Mouse (Mus musculus): Measurements from ENCODE around the gene 9430097D07Rik.

Gene 9430097D07Rik

DNA sequence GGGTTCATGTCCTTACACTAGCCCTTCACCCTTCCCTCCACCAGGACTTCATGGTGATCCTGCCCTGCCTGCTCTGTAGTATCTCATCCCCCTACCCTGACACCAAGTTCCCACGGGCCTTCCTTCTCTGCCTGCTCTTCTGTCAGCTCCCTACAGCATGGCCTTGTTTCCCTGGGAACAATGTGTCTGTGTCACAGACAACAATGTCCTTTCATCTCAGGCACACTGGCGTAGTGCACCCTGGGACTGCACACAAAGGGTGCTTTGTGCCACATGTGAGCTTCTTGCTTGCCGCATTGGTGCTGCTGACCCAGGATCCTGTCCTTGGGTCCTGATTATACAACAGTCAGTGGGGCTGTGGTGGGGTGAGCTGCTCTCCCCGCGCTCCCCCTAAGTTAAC is 15.9 kb downstream of the 9430097D07Rik start:
- DNase-seq (ENCODE audit: low spot score) = no peak

DNA sequence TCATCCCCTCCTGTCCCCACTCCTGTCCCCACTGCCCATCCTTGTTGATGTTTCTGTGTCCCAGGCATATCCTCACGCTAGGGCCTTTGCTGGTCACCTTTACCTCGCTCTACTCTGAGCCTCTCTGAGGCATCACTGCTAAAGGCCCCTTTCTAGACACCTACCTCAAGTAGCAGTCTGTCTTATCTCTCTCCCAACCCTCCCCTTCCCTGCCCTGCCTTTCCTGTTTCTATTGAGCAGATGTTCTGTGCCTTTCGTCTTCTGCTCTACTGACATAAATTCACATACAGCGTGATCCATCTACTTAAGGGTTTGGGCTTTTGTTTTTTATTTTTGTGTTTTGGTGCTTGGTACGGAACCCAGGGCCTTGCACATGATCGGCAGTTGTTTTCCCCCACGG is 19.5 kb downstream of the 9430097D07Rik start:
- no peak for DNase-seq (ENCODE audit: low spot score)

DNA sequence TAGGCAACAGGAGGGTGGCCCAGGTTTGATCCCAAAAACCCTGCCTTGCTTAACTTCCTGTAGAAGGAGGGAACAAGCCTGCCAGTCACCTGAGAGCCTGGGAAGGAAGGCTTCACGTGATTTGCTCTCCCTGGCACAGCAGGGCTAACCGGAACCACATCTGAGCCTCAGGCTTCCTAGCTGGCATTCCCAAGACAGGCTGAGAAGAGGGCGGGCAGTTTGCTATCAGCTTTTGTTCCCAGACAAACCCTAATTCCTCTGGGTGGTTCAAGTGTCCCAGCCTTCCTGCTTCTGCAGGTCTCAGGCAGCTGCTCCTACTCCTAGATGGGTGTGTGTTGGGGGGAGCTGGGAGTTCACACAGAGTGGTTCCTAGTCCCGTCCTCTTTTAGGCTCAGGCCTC is 20.0 kb downstream of the 9430097D07Rik start:
- DNase-seq (ENCODE audit: low spot score) = no peak

DNA sequence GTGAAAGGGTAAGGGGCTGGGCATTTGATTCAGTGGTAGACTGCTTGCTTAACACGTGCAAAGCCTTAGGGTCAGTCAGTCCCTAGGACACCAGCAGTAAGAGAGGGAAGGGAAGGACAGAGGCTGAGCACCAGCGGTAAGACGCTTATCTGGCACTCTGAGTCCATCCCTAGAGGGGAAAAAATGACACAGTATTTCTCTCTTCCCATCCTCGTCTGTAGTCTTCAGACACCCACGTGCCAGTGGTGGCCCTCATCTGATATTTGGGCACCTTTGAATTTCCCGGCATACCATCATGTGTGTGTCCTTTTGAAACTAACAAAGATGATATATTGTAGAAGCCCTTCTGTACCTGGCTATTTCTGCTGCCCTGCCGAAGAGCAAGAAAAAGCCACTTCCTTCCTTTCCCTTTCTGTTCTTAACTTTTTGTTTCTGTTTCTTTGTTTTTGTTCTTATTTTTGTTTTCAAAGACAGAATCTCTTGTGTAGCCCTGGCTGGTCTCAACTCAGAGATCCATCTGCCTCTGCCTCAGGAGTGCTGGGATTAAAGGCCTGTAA is 21.8 kb downstream of the 9430097D07Rik start:
- DNase-seq (ENCODE audit: low spot score) = no peak

DNA sequence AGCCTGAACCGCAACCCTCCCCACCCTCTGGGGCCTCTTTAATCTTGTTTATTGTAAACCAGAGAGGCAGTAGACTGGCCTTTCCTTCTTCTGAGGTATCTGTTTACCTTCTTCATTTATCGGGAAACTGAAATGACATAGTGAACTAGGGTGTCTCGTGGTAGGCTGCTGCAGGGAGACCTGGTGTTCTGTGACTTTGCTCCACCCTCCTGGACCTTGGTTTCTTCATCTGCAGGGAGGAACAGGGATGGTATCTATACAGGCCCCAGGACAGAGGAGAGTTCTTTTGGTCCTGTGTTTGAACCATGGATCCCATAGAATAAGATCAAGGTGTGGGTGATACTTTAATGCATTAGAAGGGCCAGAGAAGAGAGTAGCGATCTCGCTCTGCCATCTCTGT is 24.2 kb downstream of the 9430097D07Rik start:
- no peak for DNase-seq (ENCODE audit: low spot score)

DNA sequence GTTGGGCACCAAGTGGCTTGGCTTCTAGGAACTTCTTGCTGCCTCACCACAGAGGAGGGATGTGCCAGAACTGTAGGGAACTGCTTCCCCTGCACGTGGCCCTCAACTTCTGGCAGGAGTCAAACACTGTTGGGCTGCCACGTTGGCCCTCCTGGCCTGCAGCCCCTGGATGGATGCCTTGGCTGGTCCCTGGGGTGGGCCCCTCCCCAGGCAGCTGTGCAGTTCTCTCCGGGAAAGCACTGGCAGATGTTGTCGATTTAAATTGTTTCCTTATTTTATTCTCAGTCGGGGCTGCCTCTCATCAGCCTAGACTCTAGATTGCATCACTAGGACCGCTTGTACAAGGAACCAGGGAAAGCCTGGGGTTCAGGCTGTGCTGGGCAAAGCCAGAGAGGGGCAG is 25.7 kb downstream of the 9430097D07Rik start:
- no peak for DNase-seq (ENCODE audit: low spot score)

DNA sequence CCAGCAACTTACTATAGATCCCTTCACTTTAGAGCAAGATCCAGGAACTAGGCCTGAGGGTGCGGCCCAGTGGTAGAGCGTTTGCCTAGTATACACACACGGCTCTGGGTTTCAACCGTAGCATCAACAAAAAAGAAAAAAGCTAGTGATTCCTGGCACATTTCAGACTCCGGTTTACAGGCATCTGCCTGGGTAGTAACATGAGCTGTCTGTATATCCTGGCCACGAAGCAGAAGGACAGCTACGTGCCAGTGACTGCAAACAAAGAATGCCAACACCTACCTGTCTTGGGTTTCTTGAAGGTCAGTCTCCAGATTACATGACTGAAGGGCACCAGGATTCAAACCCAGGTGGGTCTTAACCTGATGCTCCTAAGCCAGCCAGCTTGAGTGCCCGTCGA is 26.3 kb downstream of the 9430097D07Rik start:
- DNase-seq (ENCODE audit: low spot score) = no peak

DNA sequence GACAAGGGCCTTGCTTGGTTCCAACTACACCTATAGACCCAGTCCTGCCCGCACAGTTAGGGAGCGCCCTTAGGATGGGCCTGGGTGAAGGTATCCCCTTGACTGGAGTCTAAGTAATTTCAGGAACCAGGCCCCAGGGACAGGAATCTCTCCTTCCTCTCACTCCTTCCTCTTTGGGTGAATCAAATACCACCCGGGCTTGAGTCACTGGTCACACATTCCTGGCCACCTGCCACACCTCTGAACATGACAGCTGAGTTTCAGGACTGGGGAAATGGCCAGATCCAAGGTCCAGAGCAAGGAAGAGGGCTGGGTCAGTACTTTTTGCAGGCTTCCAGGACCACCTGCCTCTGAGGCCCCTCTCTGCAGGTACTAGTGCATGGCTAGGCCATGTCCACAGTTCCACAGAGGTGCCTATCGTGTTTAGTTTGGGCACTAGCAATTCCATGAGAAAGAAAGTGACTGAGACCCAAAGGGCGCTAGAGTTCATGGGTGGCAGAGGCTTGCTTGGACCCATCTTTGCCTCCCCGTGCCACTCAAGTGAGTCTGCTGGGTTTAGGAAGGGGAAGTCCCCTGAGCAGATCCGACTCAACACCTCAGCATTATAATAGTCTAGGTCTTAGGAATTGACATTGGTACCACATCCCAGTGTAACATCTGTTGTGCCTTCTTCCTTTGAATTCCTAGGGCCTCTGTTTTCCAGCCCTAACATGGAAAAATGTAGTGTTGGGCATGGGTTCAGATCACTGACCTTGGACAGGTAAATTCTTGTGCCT is 27.3 kb downstream of the 9430097D07Rik start:
- DNase-seq (ENCODE audit: low spot score) = no peak

DNA sequence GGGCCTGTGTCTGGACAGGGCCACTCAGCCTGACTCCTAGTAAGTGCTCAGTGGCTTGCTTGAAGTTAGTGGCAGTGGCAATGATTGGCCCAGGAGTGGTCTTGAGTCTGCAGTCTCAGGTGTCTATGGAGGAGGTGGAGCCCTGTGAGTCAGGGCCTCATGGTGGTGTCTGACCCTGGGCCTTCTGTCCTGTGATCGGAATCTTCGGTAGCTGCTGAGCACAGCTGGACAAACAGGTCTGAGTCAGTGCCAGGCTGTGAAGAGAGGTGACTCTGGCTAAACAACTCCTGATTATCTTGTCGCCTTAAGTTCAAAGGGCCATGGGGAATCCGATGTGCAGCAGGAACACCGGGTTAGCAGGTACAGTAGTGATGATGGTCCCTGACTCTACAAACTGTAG is 28.1 kb downstream of the 9430097D07Rik start:
- DNase-seq (ENCODE audit: low spot score) = no peak

DNA sequence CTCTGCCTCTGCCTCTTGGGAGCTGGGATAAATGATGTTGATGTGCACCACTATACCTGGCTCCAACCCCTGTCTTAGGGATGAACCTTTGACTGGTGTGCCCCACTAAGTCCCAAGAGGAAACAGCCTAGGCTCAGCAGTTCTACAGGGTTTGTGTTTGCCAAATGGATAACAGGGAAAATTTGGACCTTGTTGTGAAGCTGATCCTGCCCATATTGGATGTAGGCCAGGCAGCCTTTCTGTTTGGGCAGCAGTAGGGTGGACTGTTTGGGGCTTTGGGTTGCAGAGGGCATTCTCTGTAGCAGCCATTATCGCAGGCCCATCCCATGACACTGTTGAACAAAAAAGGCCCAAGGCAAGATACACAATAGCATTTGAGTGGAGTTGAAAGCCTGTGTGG is 28.5 kb downstream of the 9430097D07Rik start:
- no peak for DNase-seq (ENCODE audit: low spot score)

DNA sequence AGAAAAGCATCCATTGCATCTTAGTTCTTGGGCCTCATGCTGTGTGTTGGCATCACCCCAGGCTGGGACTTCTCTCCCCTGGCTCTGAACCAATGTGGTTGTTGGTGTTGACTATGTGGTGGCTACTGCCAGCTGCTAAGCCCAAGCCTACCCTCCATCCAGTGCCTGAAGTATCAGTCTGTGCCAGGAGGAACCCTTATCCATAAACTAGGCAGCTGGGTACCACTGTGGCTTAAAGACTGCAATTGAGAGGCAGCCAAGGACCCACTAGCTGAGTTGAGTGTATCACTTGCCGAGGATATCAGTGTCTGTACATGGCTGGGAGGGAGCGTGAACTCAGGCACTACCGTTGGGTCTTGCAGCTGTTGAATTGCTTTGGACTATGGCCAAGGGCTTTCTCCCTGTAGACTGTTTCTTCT is 32.4 kb downstream of the 9430097D07Rik start:
- no peak for DNase-seq (ENCODE audit: low spot score)

DNA sequence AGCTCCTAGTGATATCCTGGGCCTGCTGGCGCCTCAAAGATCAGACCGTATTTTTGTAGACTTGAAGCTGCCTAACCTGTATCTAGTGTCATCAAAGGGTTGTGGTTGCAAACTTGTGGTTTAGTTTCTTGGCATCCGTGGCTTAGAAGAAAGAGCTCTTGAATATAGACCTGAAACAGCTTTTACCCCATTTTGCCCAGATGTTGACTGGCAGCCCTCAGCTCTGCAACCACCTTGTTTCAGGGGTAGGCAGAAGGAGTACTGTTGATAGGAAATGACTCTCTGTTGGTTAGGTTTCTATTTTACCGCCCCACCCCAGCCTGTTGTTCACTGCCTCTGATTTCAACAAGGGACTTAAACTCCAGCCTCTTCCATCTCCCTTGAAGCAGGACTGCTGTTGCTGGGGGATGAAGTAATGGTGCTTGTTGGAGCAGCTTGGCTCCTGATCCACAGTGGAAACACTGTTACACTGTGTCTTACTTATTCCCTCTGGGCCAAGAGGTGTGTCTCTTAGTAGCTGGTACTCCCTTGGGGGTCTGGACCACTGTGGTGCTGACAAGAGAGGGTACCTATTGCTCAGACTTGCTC is 33.4 kb downstream of the 9430097D07Rik start:
- DNase-seq (ENCODE audit: low spot score) = no peak

DNA sequence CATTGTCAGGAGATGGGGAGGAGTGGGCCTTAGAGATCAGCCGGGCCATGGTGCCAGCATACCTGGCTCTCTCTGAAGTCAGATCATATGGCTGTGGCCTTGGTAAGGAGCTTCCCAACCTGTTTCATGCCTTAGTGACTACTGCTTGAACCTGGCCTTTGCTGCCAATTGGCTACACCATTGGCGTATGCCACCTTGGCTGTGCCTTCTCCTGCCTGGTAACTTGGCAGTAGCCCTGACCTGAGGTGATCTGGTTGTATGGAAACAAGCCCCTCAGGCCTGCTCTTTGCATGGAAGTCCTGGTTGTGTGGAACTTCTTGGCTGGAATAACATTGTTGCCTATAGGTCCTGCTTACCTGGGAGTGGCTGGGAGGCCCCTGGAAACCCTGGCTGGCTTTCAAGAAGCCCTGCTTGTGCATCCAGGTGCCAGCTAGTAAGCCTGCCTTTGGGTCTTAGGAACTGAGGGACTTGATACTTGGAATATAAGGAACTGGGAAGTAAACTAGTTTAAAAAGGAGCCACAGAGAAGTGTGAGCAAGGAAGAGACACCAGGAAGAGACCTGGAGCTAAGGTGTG is 34.1 kb downstream of the 9430097D07Rik start:
- DNase-seq (ENCODE audit: low spot score) = no peak

DNA sequence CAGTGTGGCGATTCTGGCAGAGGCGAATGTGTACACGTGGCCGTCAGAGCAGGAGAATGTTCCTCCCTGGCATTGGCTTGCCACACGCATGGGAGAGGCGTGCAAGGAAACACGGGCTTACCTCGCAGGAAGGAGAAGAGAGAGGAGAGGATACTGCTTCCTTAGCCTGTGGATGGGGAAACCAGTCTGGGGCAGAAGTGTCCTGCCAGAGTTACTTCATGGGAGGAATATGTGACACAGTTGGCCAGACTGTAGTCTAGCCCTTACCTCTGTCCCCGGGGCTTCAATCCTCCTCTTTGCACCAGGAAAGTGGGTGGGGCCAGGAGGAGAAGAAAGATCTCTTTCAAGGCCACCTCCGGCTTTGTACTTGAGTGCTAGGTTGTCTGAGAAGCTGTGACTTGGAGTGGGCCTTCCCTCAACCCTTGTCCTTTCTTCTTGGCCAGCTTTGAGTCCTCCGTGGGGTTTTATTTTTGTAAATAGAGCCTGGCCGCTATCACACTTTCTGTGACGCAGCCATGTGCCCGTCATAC is 36.0 kb downstream of the 9430097D07Rik start:
- DNase-seq (ENCODE audit: low spot score) = no peak

DNA sequence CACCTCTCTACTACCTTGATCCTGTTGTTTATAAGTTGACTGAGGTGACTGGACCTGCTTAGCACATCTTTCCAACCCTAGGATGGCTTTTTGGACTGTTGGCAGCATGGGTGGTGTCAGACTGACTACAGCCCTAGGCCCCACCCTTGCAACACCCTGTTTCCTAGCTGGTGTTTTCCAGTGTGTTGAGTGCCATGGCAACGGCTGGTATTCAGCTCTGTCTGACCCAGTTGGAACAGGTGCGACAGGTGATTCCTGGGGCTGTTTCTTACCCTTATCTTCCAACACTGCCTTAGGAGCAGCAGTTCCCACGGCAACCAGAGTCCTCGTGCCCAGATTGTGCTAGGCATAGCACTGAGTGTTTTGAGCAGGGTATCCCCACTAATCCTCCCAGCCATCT is 37.0 kb downstream of the 9430097D07Rik start:
- DNase-seq (ENCODE audit: low spot score) = no peak

DNA sequence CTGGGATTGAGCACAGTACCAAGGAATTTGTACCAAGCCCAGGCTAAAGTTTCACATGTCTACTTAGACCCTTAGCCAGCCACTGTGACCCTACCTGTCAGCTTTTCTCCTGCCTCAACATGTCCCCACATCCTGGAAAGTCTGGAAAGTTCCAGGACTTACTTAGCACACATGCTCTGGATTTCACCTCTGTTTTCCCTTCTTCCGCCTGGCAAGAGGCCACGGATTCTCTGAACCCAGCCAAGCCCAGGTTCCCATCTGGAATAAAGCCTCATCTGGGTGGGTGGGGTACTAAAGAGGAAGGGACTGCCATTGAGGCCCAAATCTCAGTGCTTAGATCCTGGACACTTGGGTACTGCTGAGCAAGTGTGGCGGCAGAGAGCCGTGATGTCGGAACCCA is 37.5 kb downstream of the 9430097D07Rik start:
- no peak for DNase-seq (ENCODE audit: low spot score)

DNA sequence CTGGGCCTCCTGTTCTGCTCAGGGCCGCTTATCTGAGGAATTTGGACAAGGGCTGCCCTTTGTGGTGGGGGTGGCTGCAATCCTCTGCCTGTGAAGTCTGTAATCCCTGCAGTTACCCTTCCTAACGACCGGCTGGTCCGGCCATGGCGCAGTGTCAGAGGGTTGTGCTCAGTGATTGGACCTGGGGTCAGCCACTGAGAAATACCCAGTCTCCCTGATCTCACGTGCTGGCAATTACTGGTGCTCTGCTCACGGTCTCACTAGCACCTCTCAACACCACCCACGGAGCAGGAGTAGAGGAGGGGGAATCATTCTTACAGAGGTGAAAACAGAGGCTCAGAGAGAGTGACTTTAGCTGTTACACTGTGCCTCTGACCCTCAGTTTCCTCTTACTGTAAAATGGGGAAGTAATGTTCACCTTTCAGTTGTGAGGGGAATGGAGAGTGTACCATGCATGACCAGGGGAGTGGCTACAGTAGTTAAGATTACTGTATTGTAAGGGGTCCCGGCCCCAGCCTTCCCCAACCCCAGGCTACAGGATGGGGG is 38.1 kb downstream of the 9430097D07Rik start:
- no peak for DNase-seq (ENCODE audit: low spot score)

DNA sequence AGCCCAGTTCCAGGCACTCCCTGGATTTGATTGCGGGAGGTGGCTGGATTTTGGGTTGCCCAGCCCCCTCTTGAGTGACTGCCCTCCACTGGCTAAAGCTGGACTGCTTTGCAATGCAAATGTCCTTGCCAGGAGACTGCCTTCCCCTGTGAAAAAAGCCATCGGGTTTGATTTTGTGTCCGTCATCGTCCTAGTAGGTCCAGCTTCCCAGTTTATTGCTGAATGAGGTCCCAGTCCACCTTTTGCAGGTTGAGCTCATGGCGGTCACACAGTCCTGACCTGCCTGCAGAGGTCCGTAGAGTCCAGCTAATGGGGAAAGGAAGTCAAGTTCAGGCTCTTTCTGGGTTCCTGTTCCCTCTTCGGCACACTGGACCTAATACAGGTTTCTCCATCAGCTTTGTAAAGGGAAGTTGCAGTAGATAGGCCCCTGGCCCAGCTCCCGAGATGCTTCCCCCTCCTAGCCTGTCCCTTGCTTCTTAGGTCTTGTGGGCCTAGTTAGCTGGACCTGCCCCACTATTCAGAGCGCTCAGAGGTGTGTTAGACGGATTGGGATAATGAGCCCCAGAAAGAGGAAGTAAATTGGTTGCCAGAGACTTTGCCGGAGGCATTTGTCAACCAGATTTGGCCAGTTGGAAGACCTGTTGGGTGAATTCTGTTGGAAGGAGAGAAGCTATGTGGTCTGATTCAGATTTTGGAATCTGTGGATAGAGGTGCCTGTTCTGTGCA is 38.7 kb downstream of the 9430097D07Rik start:
- no peak for DNase-seq (ENCODE audit: low spot score)

DNA sequence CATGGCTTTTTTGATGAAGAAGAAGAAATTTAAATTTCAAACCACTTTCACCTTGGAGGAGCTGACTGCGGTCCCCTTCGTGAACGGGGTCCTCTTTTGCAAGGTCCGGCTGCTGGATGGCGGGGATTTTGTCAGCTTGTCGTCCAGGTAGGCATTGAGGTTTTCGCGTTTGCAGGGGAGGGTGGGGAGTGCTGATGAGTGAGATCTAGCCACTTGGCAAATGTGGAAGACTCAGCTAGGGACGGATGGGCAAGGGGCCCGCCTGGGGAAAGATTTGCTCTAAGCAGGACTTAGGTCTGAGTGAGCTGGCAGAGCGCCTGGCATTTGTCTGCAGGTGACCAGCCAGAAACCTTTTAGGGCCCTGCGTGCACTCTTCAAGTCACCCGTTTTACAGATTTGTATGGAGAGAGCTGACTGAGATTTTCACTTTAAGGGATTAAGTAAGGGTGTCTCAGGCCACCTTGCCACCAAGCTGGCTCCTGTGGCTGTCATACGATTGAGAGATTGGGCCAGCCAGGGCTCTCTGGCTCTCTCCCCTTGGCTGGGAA is 39.3 kb downstream of the 9430097D07Rik start:
- DNase-seq (ENCODE audit: low spot score) = no peak

DNA sequence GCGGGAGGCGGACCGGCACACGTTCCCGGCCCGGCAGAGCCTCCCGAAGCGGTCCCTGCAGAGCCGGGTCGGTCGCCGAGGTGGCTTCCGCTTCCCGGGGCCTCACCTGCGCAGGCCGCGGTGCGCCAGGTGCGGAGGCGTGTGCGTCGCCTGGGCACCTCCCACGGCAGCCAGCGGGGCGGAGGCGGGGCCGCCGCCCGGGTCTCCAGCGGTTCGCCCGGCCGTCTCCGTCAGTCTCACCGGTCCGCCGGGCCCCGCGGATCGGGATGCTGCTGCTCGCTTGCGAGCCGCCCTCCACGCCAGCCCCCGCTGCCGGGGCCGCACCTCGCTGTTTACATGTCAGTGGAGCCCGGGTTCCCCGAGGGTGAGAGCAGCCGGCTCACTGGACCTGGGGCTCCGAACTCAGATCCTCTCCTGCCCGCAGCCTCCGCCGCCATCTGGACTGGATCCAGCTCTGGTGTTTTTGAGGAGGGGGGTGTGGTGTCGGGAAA is 39.9 kb downstream of the 9430097D07Rik start:
- no peak for DNase-seq (ENCODE audit: low spot score)

DNA sequence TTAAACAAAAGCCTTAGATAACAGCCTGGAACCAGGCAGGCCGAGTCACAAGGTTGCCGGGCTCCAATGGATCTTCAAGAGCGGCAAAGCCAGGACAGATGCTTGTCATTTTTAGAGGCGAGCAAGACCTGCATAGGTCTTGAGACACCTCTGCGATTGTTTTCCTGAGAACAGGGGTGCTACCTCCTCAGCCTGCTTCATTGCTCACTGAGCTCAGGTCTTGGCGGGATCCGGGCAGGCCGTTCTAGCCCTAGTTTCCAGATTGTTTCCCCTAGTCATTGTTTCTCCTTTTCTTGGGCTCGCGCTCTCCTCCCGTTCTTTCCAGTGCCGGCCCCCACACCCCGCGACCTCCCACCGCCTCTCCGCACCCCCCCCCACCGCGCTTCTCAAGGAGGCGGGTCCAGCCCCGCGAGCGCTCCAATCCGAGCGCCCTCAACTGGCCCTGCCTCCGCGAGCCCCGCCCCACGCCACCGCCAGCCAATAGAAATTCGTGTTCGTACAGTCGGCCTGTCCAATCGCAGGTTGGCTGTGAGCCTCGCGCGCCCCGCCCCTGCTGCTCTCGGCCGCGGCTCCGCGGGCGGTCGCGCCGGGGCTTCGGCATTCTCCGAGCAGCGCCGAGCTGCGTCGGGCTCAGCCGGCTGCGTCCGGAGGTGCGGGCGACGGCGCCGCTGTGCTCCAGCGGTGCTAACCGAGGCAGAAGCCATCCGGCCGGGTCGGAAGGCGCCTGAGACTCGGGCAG is 40.6 kb downstream of the 9430097D07Rik start, which contains the start of gene Fam102a:
Fam102a (plus strand) TSS at position 600 of the 739 bp plus-strand sequence.
- peak; percentile 97 for DNase-seq (ENCODE audit: low spot score)

All from urinary bladder, postnatal 10 days (tissue).